16 mouse cellular contexts compared by ENCODE assay signal in genomic region chr8:94268359-94268890, GRCm38 (mm10). TPM values are rescaled to one million over a fixed set of nuclear protein-coding genes. Genes with fewer than 3 reads are reported as not detected.
DNase-seq lines count a peak whose midpoint lies in the region; ATAC-seq and TF ChIP-seq lines count a peak whose summit lies in the region.
"Had no signal": no experiment of that assay in that cellular context is flagged by ENCODE, and none has a peak within 500 bp of the region (broad histone marks: within the 10 kb centered on the region; RNA-seq: fewer than 3 reads in every experiment).

No protein-coding gene starts in this region.

- no peak for DNase-seq in embryonic facial prominence, embryonic 10.5 days (ENCODE audit: low spot score)
- no peak for DNase-seq in limb, embryonic 10.5 days (ENCODE audit: low spot score)
- DNase-seq in hindbrain, embryonic 14.5 days (ENCODE audit: low spot score): no peak
- no peak for DNase-seq in gastrocnemius, postnatal 10 days
- no peak for DNase-seq in layer of hippocampus, adult 9-10 months (ENCODE audit: low spot score)
- DNase-seq: cerebellum, adult 9-10 months; heart, postnatal 36 days; lung, postnatal 14 days; retina, postnatal 1 day; thymus, adult 2 months had no signal

- no peak overlapping the region for H3K27ac ChIP-seq in embryonic facial prominence, embryonic 12.5 days
- no peak overlapping the region for H3K27ac ChIP-seq in embryonic facial prominence, embryonic 10.5 days (replicated peaks)
- H3K27ac ChIP-seq in limb, embryonic 12.5 days: no peak overlapping the region
- H3K27ac ChIP-seq in limb, embryonic 10.5 days: no peak overlapping the region
- H3K27ac ChIP-seq in hindbrain, embryonic 14.5 days: peak overlapping the region; percentile 77
- H3K27ac ChIP-seq: embryonic facial prominence, embryonic 15.5 days; liver, embryonic 12.5 days had no signal

- peak overlapping the region; percentile 21; the same call in 1 of the 2 replicates for H3K4me2 ChIP-seq in embryonic facial prominence, embryonic 12.5 days (replicated peaks)
- H3K4me2 ChIP-seq in limb, embryonic 12.5 days: peak overlapping the region; percentile 10
- H3K4me2 ChIP-seq in hindbrain, embryonic 14.5 days (replicated peaks): peak overlapping the region; percentile 53
- H3K4me2 ChIP-seq in myocyte (ENCODE audit: low read depth): peak overlapping the region; percentile 15
- H3K4me2 ChIP-seq: embryonic facial prominence, embryonic 15.5 days; liver, embryonic 12.5 days had no signal

- no peak for TF ChIP-seq POLR2A in myocyte (IDR thresholded peaks at IDR 0.05; ENCODE audit: insufficient read length, low read depth)

- no peak overlapping the region for H3K9ac ChIP-seq in embryonic facial prominence, embryonic 12.5 days
- no peak overlapping the region for H3K9ac ChIP-seq in limb, embryonic 12.5 days (replicated peaks)
- H3K9ac ChIP-seq in hindbrain, embryonic 14.5 days: peak overlapping the region; percentile 57
- H3K9ac ChIP-seq: embryonic facial prominence, embryonic 15.5 days; liver, embryonic 12.5 days had no signal

- no peak overlapping the region for H3ac ChIP-seq in myocyte (ENCODE audit: control insufficient read depth, insufficient read length)

- ATAC-seq in embryonic facial prominence, embryonic 12.5 days (ENCODE audit: insufficient number of reproducible peaks, insufficient read depth, low FRiP score, low TSS enrichment): no peak
- ATAC-seq in limb, embryonic 12.5 days (ENCODE audit: insufficient number of reproducible peaks, insufficient read depth, low FRiP score, low TSS enrichment, low read depth): no peak
- ATAC-seq in hindbrain, embryonic 14.5 days (ENCODE audit: low FRiP score): no peak
- ATAC-seq: activated CD4-positive, CD25-positive, alpha-beta regulatory T cell, adult 4 months; liver, embryonic 12.5 days had no signal

- 60% methylated on average over 3 of the region's 3 CpGs for WGBS in embryonic facial prominence, embryonic 12.5 days
- WGBS in embryonic facial prominence, embryonic 10.5 days: 73% methylated on average over 3 of the region's 3 CpGs
- WGBS in limb, embryonic 12.5 days: 81% methylated on average over 3 of the region's 3 CpGs
- WGBS in limb, embryonic 10.5 days: 79% methylated on average over 3 of the region's 3 CpGs
- WGBS in hindbrain, embryonic 14.5 days: 64% methylated on average over 3 of the region's 3 CpGs

- H3K27me3 ChIP-seq in embryonic facial prominence, embryonic 12.5 days: no peaks in the 10 kb centered on the region
- H3K27me3 ChIP-seq in embryonic facial prominence, embryonic 10.5 days (replicated peaks; ENCODE audit: low read depth, poor library complexity, severe bottlenecking): no peaks in the 10 kb centered on the region
- no peaks in the 10 kb centered on the region for H3K27me3 ChIP-seq in limb, embryonic 12.5 days
- no peaks in the 10 kb centered on the region for H3K27me3 ChIP-seq in limb, embryonic 10.5 days (ENCODE audit: low read depth, poor library complexity, severe bottlenecking)
- H3K27me3 ChIP-seq in hindbrain, embryonic 14.5 days (ENCODE audit: control insufficient read depth, insufficient read depth, low read length): no peaks in the 10 kb centered on the region
- no peaks in the 10 kb centered on the region for H3K27me3 ChIP-seq in myocyte (ENCODE audit: control insufficient read depth, insufficient read depth, insufficient read length)
- H3K27me3 ChIP-seq: embryonic facial prominence, embryonic 15.5 days; liver, embryonic 12.5 days had no signal

- no peaks in the 10 kb centered on the region for H3K9me3 ChIP-seq in embryonic facial prominence, embryonic 12.5 days
- H3K9me3 ChIP-seq in embryonic facial prominence, embryonic 10.5 days: no peaks in the 10 kb centered on the region
- H3K9me3 ChIP-seq in limb, embryonic 12.5 days: no peaks in the 10 kb centered on the region
- H3K9me3 ChIP-seq in limb, embryonic 10.5 days (replicated peaks): no peaks in the 10 kb centered on the region
- no peaks in the 10 kb centered on the region for H3K9me3 ChIP-seq in hindbrain, embryonic 14.5 days (ENCODE audit: control insufficient read depth, low read length)
- H3K9me3 ChIP-seq: embryonic facial prominence, embryonic 15.5 days; liver, embryonic 12.5 days had no signal

- no peaks in the 10 kb centered on the region for H3K36me3 ChIP-seq in embryonic facial prominence, embryonic 12.5 days
- no peaks in the 10 kb centered on the region for H3K36me3 ChIP-seq in embryonic facial prominence, embryonic 10.5 days (replicated peaks)
- H3K36me3 ChIP-seq in limb, embryonic 12.5 days: no peaks in the 10 kb centered on the region
- no peaks in the 10 kb centered on the region for H3K36me3 ChIP-seq in limb, embryonic 10.5 days
- H3K36me3 ChIP-seq in hindbrain, embryonic 14.5 days (replicated peaks; ENCODE audit: control insufficient read depth, insufficient read depth): 0 out of 2 replicates have a peak, but pooled peaks cover 2% of the 10 kb centered on the region
- H3K36me3 ChIP-seq in myocyte (ENCODE audit: control insufficient read depth, insufficient read depth): no peaks in the 10 kb centered on the region
- H3K36me3 ChIP-seq: embryonic facial prominence, embryonic 15.5 days; liver, embryonic 12.5 days had no signal

- H3K4me1 ChIP-seq in embryonic facial prominence, embryonic 12.5 days: peaks cover 48% of the 10 kb centered on the region; the same call in 1 of the 2 replicates
- peaks cover 57% of the 10 kb centered on the region for H3K4me1 ChIP-seq in embryonic facial prominence, embryonic 10.5 days
- peaks cover 41% of the 10 kb centered on the region for H3K4me1 ChIP-seq in limb, embryonic 12.5 days (replicated peaks)
- peaks cover 36% of the 10 kb centered on the region for H3K4me1 ChIP-seq in limb, embryonic 10.5 days
- H3K4me1 ChIP-seq in hindbrain, embryonic 14.5 days (replicated peaks; ENCODE audit: control insufficient read depth, insufficient read depth, low read length): peaks cover 22% of the 10 kb centered on the region; the same call in 1 of the 2 replicates

- H3K4me3 ChIP-seq in embryonic facial prominence, embryonic 12.5 days: no peak overlapping the region
- no peak overlapping the region for H3K4me3 ChIP-seq in embryonic facial prominence, embryonic 10.5 days
- no peak overlapping the region for H3K4me3 ChIP-seq in limb, embryonic 12.5 days (replicated peaks)
- H3K4me3 ChIP-seq in limb, embryonic 10.5 days: no peak overlapping the region
- peak overlapping the region; percentile 32 for H3K4me3 ChIP-seq in hindbrain, embryonic 14.5 days (replicated peaks; ENCODE audit: low read length)
- H3K4me3 ChIP-seq in myocyte: no peak overlapping the region
- H3K4me3 ChIP-seq: embryonic facial prominence, embryonic 15.5 days; liver, embryonic 12.5 days had no signal

- H3K79me2 ChIP-seq in myocyte (ENCODE audit: control insufficient read depth, insufficient read depth): no peaks in the 10 kb centered on the region

TF ChIP-seq in myocyte, 11 proteins besides CTCF, POLR2A, EP300 and RAD21:
- TF ChIP-seq REST (IDR thresholded peaks at IDR 0.05; ENCODE audit: insufficient read depth, insufficient read length) (no peak), USF1 (IDR thresholded peaks at IDR 0.05; ENCODE audit: low read depth) (no peak), TCF12 (IDR thresholded peaks at IDR 0.05; ENCODE audit: insufficient read depth, poor library complexity, severe bottlenecking) (no peak), POLR2AphosphoS2 (IDR thresholded peaks at IDR 0.05; ENCODE audit: insufficient read length, low read depth) (no peak), TCF3 (IDR thresholded peaks at IDR 0.05; ENCODE audit: insufficient read length, low read depth) (no peak), MYOG (IDR thresholded peaks at IDR 0.05; ENCODE audit: control insufficient read depth in 1 of 3, insufficient read depth in 1 of 3, insufficient read length in 2 of 3, low read depth in 2 of 3) (no peak), E2F4 (IDR thresholded peaks at IDR 0.05; ENCODE audit: insufficient read depth) (no peak), SRF (IDR thresholded peaks at IDR 0.05; ENCODE audit: control insufficient read depth, insufficient read length, low read depth) (no peak), MYOD1 (IDR thresholded peaks at IDR 0.05; ENCODE audit: control insufficient read depth in 1 of 3, insufficient read length in 2 of 3, low read depth in 2 of 3) (no peak), MAX (IDR thresholded peaks at IDR 0.05; ENCODE audit: low read depth) (no peak)

RNA-seq across cellular contexts. Expression of gene Nup93, which starts 54.1 kb away (rescaled TPM):
- polyA plus RNA-seq in embryonic facial prominence, embryonic 12.5 days (2016; fragmentation: Nextera tagmentation; extraction: Ambion mirVana): 110 TPM in 2 replicates
- polyA plus RNA-seq in embryonic facial prominence, embryonic 10.5 days (2016; fragmentation: Nextera tagmentation; extraction: Ambion mirVana): 150 and 152 TPM in 2 replicates
- polyA plus RNA-seq in limb, embryonic 12.5 days (2016; fragmentation: Nextera tagmentation; extraction: Ambion mirVana): 114 TPM in 2 replicates
- polyA plus RNA-seq in limb, embryonic 10.5 days (2016; fragmentation: Nextera tagmentation; extraction: Ambion mirVana): 139 and 146 TPM in 2 replicates
- 58.9 and 63.3 TPM in 2 replicates for polyA plus RNA-seq in hindbrain, embryonic 14.5 days (2014; fragmentation: Nextera tagmentation; extraction: Ambion mirVana)
- polyA plus RNA-seq in myocyte (2012; fragmentation: generic; extraction: Trizol): 38.1 TPM
- total RNA-seq in gastrocnemius, postnatal 10 days (2021): 10 to 100 TPM; 19.3 to 20.3 TPM
